Mouse (Mus musculus) liver, embryonic 14 days (tissue): ENCODE measurements around the gene Cst12. TPM values are rescaled to one million over a fixed set of nuclear protein-coding genes. Genes with fewer than 3 reads are reported as not detected.

Experiments used
- polyA plus RNA-seq: library from polyadenylated mRNA; depleted of rRNA; stranded (reverse); fragments of >200 nt; gene quantifications from 2 replicates; pipeline ENCODE4 v1.2.3, GENCODE M21; 2012; rRNA removed

Cst12 gene
- polyA plus RNA-seq = not detected in 2 replicates

GRCm38 (mm10) chr2:148789142-148789541, at the start of gene Cst12:
Gene Cst12 (plus strand): TSS chr2:148789361.

GRCm38 (mm10) chr2:148750058-148750457, 39.1 kb upstream of the Cst12 start, which contains the start of gene Cstl1:
Gene Cstl1 (plus strand): TSS chr2:148750358.

GRCm38 (mm10) chr2:148771397-148771796, 17.8 kb upstream of the Cst12 start, which contains the start of gene Cst11:
Gene Cst11 (minus strand): TSS chr2:148771497.

GRCm38 (mm10) chr2:148781709-148782108, 7.5 kb upstream of the Cst12 start, which contains the start of gene 8030411F24Rik:
Gene 8030411F24Rik (plus strand): TSS chr2:148782009.

GRCm38 (mm10) chr2:148798485-148798884, 9.3 kb downstream of the Cst12 start, which contains the start of gene Cst8:
Gene Cst8 (plus strand): TSS chr2:148798785.

GRCm38 (mm10) chr2:148819909-148820308, 30.7 kb downstream of the Cst12 start, which contains the start of gene Cst13:
Gene Cst13 (plus strand): TSS chr2:148820081.

GRCm38 (mm10) chr2:148834912-148835311, 45.8 kb downstream of the Cst12 start, which contains the start of gene Cst9:
Gene Cst9 (plus strand): TSS chr2:148835147.

Other genes with a start within 250 kb of the Cst12 start
- 41.6 and 46.7 TPM in 2 replicates for gene Nxt1, start 116.8 kb upstream of the Cst12 start, polyA plus RNA-seq
- gene Gzf1, start 108.3 kb upstream of the Cst12 start, polyA plus RNA-seq = 5.4 and 5.9 TPM in 2 replicates
- 0.33 and 0.38 TPM in 2 replicates for gene Napb, start 56.9 kb upstream of the Cst12 start, polyA plus RNA-seq
- not detected in 2 replicates for gene Cstl1, start 39.0 kb upstream of the Cst12 start, polyA plus RNA-seq
- not detected in 2 replicates for gene Cst11, start 17.9 kb upstream of the Cst12 start, polyA plus RNA-seq
- not detected in 2 replicates for gene 8030411F24Rik, start 7.4 kb upstream of the Cst12 start, polyA plus RNA-seq
- gene Cst8, start 9.4 kb downstream of the Cst12 start, polyA plus RNA-seq = 0.08 and 0.09 TPM in 2 replicates
- gene Cst13, start 30.7 kb downstream of the Cst12 start, polyA plus RNA-seq = not detected in 2 replicates
- 0.09 and 0.14 TPM in 2 replicates for gene Cst9, start 45.8 kb downstream of the Cst12 start, polyA plus RNA-seq
- not detected in 2 replicates for gene 9230104L09Rik, start 75.7 kb downstream of the Cst12 start, polyA plus RNA-seq
- 101 and 117 TPM in 2 replicates for gene Cst3, start 86.3 kb downstream of the Cst12 start, polyA plus RNA-seq
- gene Gm1330, start 213.9 kb downstream of the Cst12 start, polyA plus RNA-seq = not detected in 2 replicates
- not detected in 2 replicates for gene Gm10750, start 227.9 kb downstream of the Cst12 start, polyA plus RNA-seq